Mouse (Mus musculus) limb, embryonic 13.5 days (tissue): ENCODE results near the gene Fam173b. TPM values are rescaled to one million over a fixed set of nuclear protein-coding genes. Genes with fewer than 3 reads are reported as not detected.

Experiments
- ATAC-seq: fragments of 200-750 bp; cut with Nextera tagmentation; 2 replicates; pipeline ENCODE4 v1.8.0; 2017; ENCODE audit warnings: low read depth, moderate number of reproducible peaks, moderate TSS enrichment; ENCODE audit not compliant: low FRiP score
- H3K27ac ChIP-seq: fragments of 300-500 bp; sonication (generic); 2 replicates; pipeline ENCODE4 v1.5.1; 2015; ENCODE audit warnings: inconsistent platforms, mild to moderate bottlenecking, moderate library complexity
- H3K27me3 ChIP-seq: fragments of 300-500 bp; sonication (generic); 2 replicates; pipeline ENCODE4 v1.6.1; 2015; ENCODE audit warnings: mild to moderate bottlenecking, inconsistent platforms
- H3K36me3 ChIP-seq: fragments of 300-500 bp; sonication (generic); 2 replicates; pipeline ENCODE4 v1.6.1; 2015; ENCODE audit warnings: inconsistent platforms, mild to moderate bottlenecking, moderate library complexity
- H3K4me1 ChIP-seq: fragments of 300-500 bp; sonication (generic); 2 replicates; pipeline ENCODE4 v1.6.1; 2015; ENCODE audit warnings: inconsistent platforms
- H3K4me2 ChIP-seq: fragments of 300-500 bp; sonication (generic); replicated peaks from 2 replicates; pipeline ENCODE4 v1.6.1; 2015; ENCODE audit warnings: inconsistent platforms, mild to moderate bottlenecking, moderate library complexity
- H3K4me3 ChIP-seq: fragments of 300-500 bp; sonication (generic); 2 replicates; pipeline ENCODE4 v1.5.1; 2015; ENCODE audit warnings: moderate library complexity, mild to moderate bottlenecking, inconsistent platforms
- H3K9ac ChIP-seq: fragments of 300-500 bp; sonication (generic); 2 replicates; pipeline ENCODE4 v1.6.1; 2015; ENCODE audit warnings: mild to moderate bottlenecking, inconsistent platforms
- H3K9me3 ChIP-seq: fragments of 300-500 bp; sonication (generic); 2 replicates; pipeline ENCODE4 v1.6.1; 2016; ENCODE audit warnings: inconsistent platforms
- WGBS: fragments of 180-500 bp; shearing (Covaris S2); methylation state at CpG from one replicate; pipeline ENCODE4 v1.1.7; 2015; 5-methylcytosine and 5-hydroxymethylcytosine counted together
- polyA plus RNA-seq: library from polyadenylated mRNA; unstranded; fragments of >200 nt; fragmentation: Nextera tagmentation; extraction: Ambion mirVana; gene quantifications from 2 replicates; pipeline ENCODE4 v1.2.1, GENCODE M21; 2015

The Fam173b gene
- 11.4 and 11.9 TPM in 2 replicates for polyA plus RNA-seq

GRCm38 (mm10) chr15:31601646-31602374 is at the start of gene Fam173b, which contains the start of gene Cct5:
Fam173b (plus strand) TSS chr15:31601852.
Cct5 (minus strand) TSS chr15:31601804.
- Histone ChIP-seq H3K27ac (peak within 1 kb of the TSS; percentile 94), H3K4me3 (peak within 1 kb of the TSS; percentile 80), H3K36me3 (peaks cover 13% of the 10 kb centered on the region), H3K27me3 (no peaks in the 10 kb centered on the region), H3K4me2 (peak within 1 kb of the TSS; percentile 98), H3K9ac (peak within 1 kb of the TSS; percentile 95), H3K4me1 (peaks cover 30% of the 10 kb centered on the region), H3K9me3 (no peaks in the 10 kb centered on the region)
- peak; percentile 90 for ATAC-seq
- WGBS = under 1% methylated on average over 63 of the region's 63 CpGs

- Histone ChIP-seq H3K4me2 (no peak overlapping the region), H3K27me3 (no peaks in the 10 kb centered on the region), H3K36me3 (no peaks in the 10 kb centered on the region), H3K9me3 (peaks cover 1% of the 10 kb centered on the region; the same call in 1 of the 2 replicates), H3K4me3 (no peak overlapping the region), H3K4me1 (no peaks in the 10 kb centered on the region), H3K27ac (no peak overlapping the region), H3K9ac (no peak overlapping the region)
- ATAC-seq = no peak
- 89% methylated on average over 2 of the region's 2 CpGs for WGBS
Measured at GRCm38 (mm10) chr15:31554855-31555254, 46.8 kb upstream of the Fam173b start.

- no peak overlapping the region for H3K4me3 ChIP-seq
- H3K36me3 ChIP-seq = no peaks in the 10 kb centered on the region
- peaks cover 6% of the 10 kb centered on the region for H3K4me1 ChIP-seq
- ATAC-seq = no peak
- H3K27me3 ChIP-seq = no peaks in the 10 kb centered on the region
- peaks cover 3% of the 10 kb centered on the region; the same call in 1 of the 2 replicates for H3K9me3 ChIP-seq
- no peak overlapping the region for H3K9ac ChIP-seq
- H3K4me2 ChIP-seq = no peak overlapping the region
- 81% methylated on average over 6 of the region's 6 CpGs for WGBS
- no peak overlapping the region for H3K27ac ChIP-seq
Measured at GRCm38 (mm10) chr15:31561390-31561789, 40.3 kb upstream of the Fam173b start.

GRCm38 (mm10) chr15:31561976-31562375 is 39.7 kb upstream of the Fam173b start:
- H3K9me3 ChIP-seq = peaks cover 3% of the 10 kb centered on the region; the same call in 1 of the 2 replicates
- no peak overlapping the region for H3K4me3 ChIP-seq
- H3K4me2 ChIP-seq = no peak overlapping the region
- H3K36me3 ChIP-seq = no peaks in the 10 kb centered on the region
- H3K27ac ChIP-seq = no peak overlapping the region
- H3K4me1 ChIP-seq = peaks cover 6% of the 10 kb centered on the region
- WGBS = 95% methylated on average over 4 of the region's 4 CpGs
- no peak overlapping the region for H3K9ac ChIP-seq
- no peaks in the 10 kb centered on the region for H3K27me3 ChIP-seq
- ATAC-seq = no peak

- 60% methylated on average over 8 of the region's 8 CpGs for WGBS
- Histone ChIP-seq H3K4me1 (peaks cover 6% of the 10 kb centered on the region), H3K4me2 (no peak overlapping the region), H3K27me3 (no peaks in the 10 kb centered on the region), H3K9me3 (peaks cover 3% of the 10 kb centered on the region; the same call in 1 of the 2 replicates), H3K9ac (no peak overlapping the region), H3K27ac (no peak overlapping the region), H3K4me3 (no peak overlapping the region), H3K36me3 (no peaks in the 10 kb centered on the region)
- no peak for ATAC-seq
Measured at GRCm38 (mm10) chr15:31562847-31563246, 38.8 kb upstream of the Fam173b start.

GRCm38 (mm10) chr15:31563577-31564546 is 37.8 kb upstream of the Fam173b start:
- Histone ChIP-seq H3K4me1 (peaks cover 12% of the 10 kb centered on the region), H3K36me3 (no peaks in the 10 kb centered on the region), H3K9ac (no peak overlapping the region), H3K27ac (no peak overlapping the region; the same call in 1 of the 2 replicates), H3K4me2 (no peak overlapping the region), H3K9me3 (peaks cover 3% of the 10 kb centered on the region; the same call in 1 of the 2 replicates), H3K27me3 (no peaks in the 10 kb centered on the region), H3K4me3 (no peak overlapping the region)
- 58% methylated on average over 19 of the region's 19 CpGs for WGBS
- no peak for ATAC-seq

GRCm38 (mm10) chr15:31565184-31565583 is 36.5 kb upstream of the Fam173b start, which contains the start of gene Cmbl:
Cmbl (plus strand) TSS chr15:31565389.
- Histone ChIP-seq H3K4me3 (no peak within 1 kb of the TSS), H3K9ac (no peak within 1 kb of the TSS), H3K27me3 (no peaks in the 10 kb centered on the region), H3K9me3 (no peaks in the 10 kb centered on the region), H3K4me1 (peaks cover 18% of the 10 kb centered on the region), H3K36me3 (no peaks in the 10 kb centered on the region), H3K4me2 (no peak within 1 kb of the TSS), H3K27ac (no peak within 1 kb of the TSS)
- 75% methylated on average over 5 of the region's 5 CpGs for WGBS
- ATAC-seq = no peak

- WGBS = 73% methylated on average over 1 of the region's 1 CpGs
- no peaks in the 10 kb centered on the region for H3K36me3 ChIP-seq
- no peak for ATAC-seq
- H3K27me3 ChIP-seq = no peaks in the 10 kb centered on the region
- no peaks in the 10 kb centered on the region for H3K9me3 ChIP-seq
- H3K9ac ChIP-seq = no peak overlapping the region
- no peak overlapping the region for H3K4me2 ChIP-seq
- H3K4me3 ChIP-seq = no peak overlapping the region
- H3K27ac ChIP-seq = no peak overlapping the region
- H3K4me1 ChIP-seq = peaks cover 18% of the 10 kb centered on the region
Measured at GRCm38 (mm10) chr15:31565786-31566185, 35.9 kb upstream of the Fam173b start.

GRCm38 (mm10) chr15:31567431-31567830 is 34.2 kb upstream of the Fam173b start:
- whole genome bisulfite sequencing = 74% methylated on average over 7 of the region's 7 CpGs
- Histone ChIP-seq H3K9ac (no peak overlapping the region), H3K36me3 (no peaks in the 10 kb centered on the region), H3K27me3 (no peaks in the 10 kb centered on the region), H3K4me1 (peaks cover 28% of the 10 kb centered on the region), H3K27ac (no peak overlapping the region), H3K4me3 (no peak overlapping the region), H3K9me3 (no peaks in the 10 kb centered on the region), H3K4me2 (no peak overlapping the region)
- no peak for ATAC-seq

- Histone ChIP-seq H3K9me3 (no peaks in the 10 kb centered on the region), H3K36me3 (no peaks in the 10 kb centered on the region), H3K4me2 (peak overlapping the region; percentile 38), H3K27me3 (no peaks in the 10 kb centered on the region), H3K9ac (peak overlapping the region; percentile 19; the same call in 1 of the 2 replicates), H3K27ac (no peak overlapping the region), H3K4me3 (no peak overlapping the region), H3K4me1 (peaks cover 32% of the 10 kb centered on the region)
- no peak for ATAC-seq
- 20% methylated on average over 12 of the region's 12 CpGs for WGBS
Measured at GRCm38 (mm10) chr15:31568581-31568996, 33.1 kb upstream of the Fam173b start.

- WGBS = 63% methylated on average over 9 of the region's 9 CpGs
- ATAC-seq = no peak
- Histone ChIP-seq H3K9me3 (no peaks in the 10 kb centered on the region), H3K27ac (no peak overlapping the region), H3K4me1 (peaks cover 28% of the 10 kb centered on the region), H3K36me3 (no peaks in the 10 kb centered on the region), H3K4me2 (no peak overlapping the region), H3K4me3 (no peak overlapping the region), H3K27me3 (no peaks in the 10 kb centered on the region), H3K9ac (no peak overlapping the region)
Measured at GRCm38 (mm10) chr15:31569325-31570022, 32.2 kb upstream of the Fam173b start.
